Mouse (Mus musculus) naive thymus-derived CD4-positive, alpha-beta T cell, adult 2 months (primary cell): ENCODE data around the gene Plac9b.
"Not testable (repeated sequence)": the region's sequence is repeated elsewhere in the genome, so short reads cannot be mapped to it uniquely, and the experiment has no call there.

Experiments used
- DNase-seq: peaks from one replicate; pipeline ENCODE4 v3.0.0-alpha.2; 2011; ENCODE audit warnings: low read depth

The Plac9b gene

GRCm38 (mm10) chr14:26182380-26182779, at the start of gene Plac9b:
Plac9b (minus strand) TSS chr14:26182480.
- not testable (repeated sequence) for DNase-seq

- not testable (repeated sequence) for DNase-seq
These were observed 34.1 kb upstream of the Plac9b start for GRCm38 (mm10) chr14:26216233-26217000.

GRCm38 (mm10) chr14:26206926-26207247, 24.6 kb upstream of the Plac9b start, which contains the start of gene Tmem254b:
Tmem254b (minus strand) TSS chr14:26207041.
- DNase-seq, result not testable (repeated sequence)

- DNase-seq, result not testable (repeated sequence)
These were observed 24.1 kb upstream of the Plac9b start for GRCm38 (mm10) chr14:26206197-26206925.

- DNase-seq, result not testable (repeated sequence)
These were observed 15.6 kb upstream of the Plac9b start for GRCm38 (mm10) chr14:26197851-26198250.

GRCm38 (mm10) chr14:26188361-26188760, 6.1 kb upstream of the Plac9b start:
- DNase-seq, result not testable (repeated sequence)

GRCm38 (mm10) chr14:26186638-26187037, 4.4 kb upstream of the Plac9b start:
- not testable (repeated sequence) for DNase-seq

GRCm38 (mm10) chr14:26181660-26182059, 620 bp downstream of the Plac9b start:
- DNase-seq, result not testable (repeated sequence)

- not testable (repeated sequence) for DNase-seq
These were observed 7.3 kb downstream of the Plac9b start for GRCm38 (mm10) chr14:26175028-26175427.

- not testable (repeated sequence) for DNase-seq
These were observed 8.3 kb downstream of the Plac9b start for GRCm38 (mm10) chr14:26173955-26174354.

- not testable (repeated sequence) for DNase-seq
These were observed 17.0 kb downstream of the Plac9b start for GRCm38 (mm10) chr14:26165266-26165665.

- DNase-seq, result not testable (repeated sequence)
These were observed 19.9 kb downstream of the Plac9b start for GRCm38 (mm10) chr14:26162423-26162822.

GRCm38 (mm10) chr14:26161156-26161555, 21.1 kb downstream of the Plac9b start:
- DNase-seq, result not testable (repeated sequence)

- not testable (repeated sequence) for DNase-seq
These were observed 26.2 kb downstream of the Plac9b start for GRCm38 (mm10) chr14:26156032-26156431.

GRCm38 (mm10) chr14:26147095-26147494, 35.2 kb downstream of the Plac9b start:
- not testable (repeated sequence) for DNase-seq

- DNase-seq, result not testable (repeated sequence)
These were observed 63.2 kb downstream of the Plac9b start for GRCm38 (mm10) chr14:26119095-26119494.

GRCm38 (mm10) chr14:26118550-26119000, 63.7 kb downstream of the Plac9b start:
- not testable (repeated sequence) for DNase-seq

- not testable (repeated sequence) for DNase-seq
These were observed 64.1 kb downstream of the Plac9b start, which contains the start of gene Duxbl2 for GRCm38 (mm10) chr14:26118150-26118549. Duxbl2 (plus strand) TSS chr14:26118349.
